Mouse (Mus musculus): ENCODE measurements around the gene Stat1. TPM values are rescaled to one million over a fixed set of nuclear protein-coding genes. Genes with fewer than 3 reads are reported as not detected.

Gene Stat1
- polyA plus RNA-seq, 1 experiment, result 40.8 TPM

DNA sequence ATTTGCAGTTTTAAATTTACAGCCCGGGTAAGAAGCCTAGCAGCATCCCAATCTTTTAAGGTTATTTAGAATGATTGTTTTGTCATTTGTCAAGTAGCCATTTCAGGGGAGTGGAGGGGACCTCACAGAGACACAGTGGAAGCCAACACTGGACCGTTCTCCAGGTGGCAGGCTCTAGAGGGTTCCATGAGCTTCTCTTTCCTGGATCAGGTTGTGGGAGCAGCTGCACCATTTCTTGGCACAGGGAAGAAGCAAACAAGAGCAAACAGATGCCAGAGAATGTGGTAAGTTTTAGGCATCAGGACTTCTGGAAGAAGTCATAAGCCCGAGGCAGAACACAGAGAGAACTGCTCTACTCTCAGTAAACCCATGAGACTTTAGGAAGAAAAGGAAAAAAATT lies 2.8 kb upstream of the Stat1 start:
- Histone ChIP-seq H3K36me3 (ENCODE audit: control insufficient read depth, insufficient read depth, low read length) (no peaks in the 10 kb centered on the region), H3K4me1 (ENCODE audit: control insufficient read depth, insufficient read depth, low read length) (peaks cover 4% of the 10 kb centered on the region; the same call in 1 of the 2 replicates), H3K4me3 (ENCODE audit: insufficient read depth, low read depth, low read length) (no peak overlapping the region), H3K27me3 (replicated peaks; ENCODE audit: control insufficient read depth, insufficient read depth, low read length) (no peaks in the 10 kb centered on the region), H3K27ac (ENCODE audit: insufficient read depth, low read depth, low read length) (no peak overlapping the region)
- 87% methylated on average over 3 of the region's 3 CpGs for WGBS
- DNase-seq, result no peak
- no peak for TF ChIP-seq CTCF (conservative IDR thresholded peaks at IDR 0.05; ENCODE audit: insufficient read depth, insufficient read length, low read depth, low read length)
- TF ChIP-seq POLR2A (IDR thresholded peaks at IDR 0.05; ENCODE audit: low read depth, low read length), result no peak

- DNase-seq, result no peak
- no peak for TF ChIP-seq POLR2A (IDR thresholded peaks at IDR 0.05; ENCODE audit: low read depth, low read length)
- TF ChIP-seq CTCF (conservative IDR thresholded peaks at IDR 0.05; ENCODE audit: insufficient read depth, insufficient read length, low read depth, low read length), result no peak
- WGBS, result 98% methylated on average over 1 of the region's 1 CpGs
These were observed 1.5 kb upstream of the Stat1 start for GRCm38 (mm10) chr1:52117777-52118176.

DNA sequence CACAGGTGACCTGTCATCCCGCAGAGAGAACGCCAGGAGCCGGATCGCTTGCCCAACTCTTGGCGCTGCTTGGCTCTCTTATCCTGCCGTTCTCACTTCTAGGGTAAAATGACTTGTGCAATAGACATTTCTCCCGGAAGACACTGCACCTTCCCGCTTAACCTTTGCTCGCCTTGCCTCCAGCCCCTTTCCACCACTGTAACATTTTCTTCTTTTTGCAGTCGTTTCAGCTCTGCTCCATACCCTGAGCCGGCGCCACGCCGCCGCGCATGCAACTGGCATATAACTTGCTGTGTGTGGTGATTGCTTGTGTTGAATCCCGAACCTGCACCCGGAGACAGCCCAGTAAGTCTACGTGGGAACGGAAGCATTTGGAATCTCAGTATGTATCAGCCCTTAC lies 451 bp downstream of the Stat1 start:
- H3K36me3 ChIP-seq (ENCODE audit: control insufficient read depth, insufficient read depth, low read length), result no peaks in the 10 kb centered on the region; the same call in 1 of the 2 replicates
- under 1% methylated on average over 20 of the region's 20 CpGs for WGBS
- peak overlapping the region; percentile 58 for H3K27ac ChIP-seq (ENCODE audit: insufficient read depth, low read depth, low read length)
- TF ChIP-seq CTCF (conservative IDR thresholded peaks at IDR 0.05; ENCODE audit: insufficient read depth, insufficient read length, low read depth, low read length) (no peak), POLR2A (IDR thresholded peaks at IDR 0.05; ENCODE audit: low read depth, low read length) (no peak)
- H3K4me1 ChIP-seq (ENCODE audit: control insufficient read depth, insufficient read depth, low read length), result no peaks in the 10 kb centered on the region; the same call in 1 of the 2 replicates
- peak overlapping the region; percentile 85 for H3K4me3 ChIP-seq (ENCODE audit: insufficient read depth, low read depth, low read length)
- no peak for DNase-seq
- H3K27me3 ChIP-seq (replicated peaks; ENCODE audit: control insufficient read depth, insufficient read depth, low read length), result no peaks in the 10 kb centered on the region

More at GRCm38 (mm10) chr1:52117777-52118176, 1.5 kb upstream of the Stat1 start:
- Histone ChIP-seq H3K4me3 (ENCODE audit: insufficient read depth, low read depth, low read length) (no peak overlapping the region), H3K27ac (ENCODE audit: insufficient read depth, low read depth, low read length) (no peak overlapping the region), H3K4me1 (ENCODE audit: control insufficient read depth, insufficient read depth, low read length) (peaks cover 4% of the 10 kb centered on the region; the same call in 1 of the 2 replicates), H3K36me3 (ENCODE audit: control insufficient read depth, insufficient read depth, low read length) (no peaks in the 10 kb centered on the region), H3K27me3 (replicated peaks; ENCODE audit: control insufficient read depth, insufficient read depth, low read length) (no peaks in the 10 kb centered on the region)

GRCm38 (mm10) chr1:52120191-52120590 lies 951 bp downstream of the Stat1 start:
- no peak for DNase-seq
- no peaks in the 10 kb centered on the region; the same call in 1 of the 2 replicates for H3K4me1 ChIP-seq (ENCODE audit: control insufficient read depth, insufficient read depth, low read length)
- H3K36me3 ChIP-seq (ENCODE audit: control insufficient read depth, insufficient read depth, low read length), result no peaks in the 10 kb centered on the region; the same call in 1 of the 2 replicates
- peak overlapping the region; percentile 85 for H3K4me3 ChIP-seq (ENCODE audit: insufficient read depth, low read depth, low read length)
- H3K27ac ChIP-seq (ENCODE audit: insufficient read depth, low read depth, low read length), result no peak overlapping the region
- WGBS, result 29% methylated on average over 10 of the region's 10 CpGs
- TF ChIP-seq CTCF (conservative IDR thresholded peaks at IDR 0.05; ENCODE audit: insufficient read depth, insufficient read length, low read depth, low read length) (no peak), POLR2A (IDR thresholded peaks at IDR 0.05; ENCODE audit: low read depth, low read length) (no peak)
- H3K27me3 ChIP-seq (replicated peaks; ENCODE audit: control insufficient read depth, insufficient read depth, low read length), result no peaks in the 10 kb centered on the region

DNA sequence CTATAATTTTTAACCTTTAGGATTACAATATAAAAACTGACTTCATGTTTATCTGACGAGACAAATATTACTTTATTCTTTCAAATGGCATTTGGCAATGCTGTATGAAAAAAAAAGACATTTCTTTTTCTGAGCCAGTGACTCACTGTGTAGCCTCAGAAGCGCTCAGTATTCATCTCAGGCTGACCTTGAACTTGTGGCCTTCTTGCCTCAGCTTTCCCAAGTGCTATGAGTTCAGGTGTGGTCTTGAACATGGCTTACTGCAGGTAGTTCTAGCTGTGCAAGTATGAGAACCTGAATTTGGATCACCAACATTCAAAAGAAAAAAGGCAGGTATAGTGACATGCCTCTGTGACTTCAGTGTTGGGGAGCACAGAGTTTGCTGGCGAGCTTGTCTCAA lies 1.8 kb downstream of the Stat1 start:
- no peak for DNase-seq
- Histone ChIP-seq H3K27ac (ENCODE audit: insufficient read depth, low read depth, low read length) (no peak overlapping the region), H3K4me3 (ENCODE audit: insufficient read depth, low read depth, low read length) (no peak overlapping the region), H3K27me3 (replicated peaks; ENCODE audit: control insufficient read depth, insufficient read depth, low read length) (no peaks in the 10 kb centered on the region), H3K4me1 (ENCODE audit: control insufficient read depth, insufficient read depth, low read length) (no peaks in the 10 kb centered on the region; the same call in 1 of the 2 replicates), H3K36me3 (ENCODE audit: control insufficient read depth, insufficient read depth, low read length) (no peaks in the 10 kb centered on the region; the same call in 1 of the 2 replicates)
- TF ChIP-seq CTCF (conservative IDR thresholded peaks at IDR 0.05; ENCODE audit: insufficient read depth, insufficient read length, low read depth, low read length) (no peak), POLR2A (IDR thresholded peaks at IDR 0.05; ENCODE audit: low read depth, low read length) (no peak)
- 89% methylated on average over 3 of the region's 3 CpGs for WGBS

DNA sequence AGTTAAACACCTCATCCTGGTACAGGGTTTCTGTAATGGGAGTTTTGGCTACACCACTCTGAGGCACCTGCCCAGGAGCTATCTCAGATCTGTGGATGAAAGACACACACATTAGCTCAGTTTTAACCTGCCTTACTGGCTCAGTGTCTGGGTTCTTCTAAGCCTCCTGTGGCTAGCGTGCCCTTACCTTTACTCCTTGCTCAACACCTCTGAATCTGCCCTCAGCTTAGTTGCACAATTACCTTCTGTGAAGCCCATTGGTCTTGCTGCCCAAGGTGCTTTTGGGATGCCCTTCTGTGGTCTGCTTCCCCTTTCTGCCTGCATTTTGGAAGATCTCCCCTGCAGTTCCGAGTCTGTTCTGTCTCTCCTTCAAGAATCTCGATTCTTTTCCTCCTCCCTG lies 5.6 kb downstream of the Stat1 start:
- Histone ChIP-seq H3K4me3 (ENCODE audit: insufficient read depth, low read depth, low read length) (no peak overlapping the region), H3K36me3 (ENCODE audit: control insufficient read depth, insufficient read depth, low read length) (no peaks in the 10 kb centered on the region; the same call in 1 of the 2 replicates), H3K4me1 (ENCODE audit: control insufficient read depth, insufficient read depth, low read length) (no peaks in the 10 kb centered on the region; the same call in 1 of the 2 replicates), H3K27ac (ENCODE audit: insufficient read depth, low read depth, low read length) (no peak overlapping the region), H3K27me3 (replicated peaks; ENCODE audit: control insufficient read depth, insufficient read depth, low read length) (no peaks in the 10 kb centered on the region)
- 78% methylated on average over 3 of the region's 3 CpGs for WGBS
- no peak for DNase-seq
- TF ChIP-seq CTCF (conservative IDR thresholded peaks at IDR 0.05; ENCODE audit: insufficient read depth, insufficient read length, low read depth, low read length) (no peak), POLR2A (IDR thresholded peaks at IDR 0.05; ENCODE audit: low read depth, low read length) (no peak)

- WGBS, result 95% methylated on average over 6 of the region's 6 CpGs
- Histone ChIP-seq H3K27ac (ENCODE audit: insufficient read depth, low read depth, low read length) (no peak overlapping the region), H3K27me3 (replicated peaks; ENCODE audit: control insufficient read depth, insufficient read depth, low read length) (no peaks in the 10 kb centered on the region), H3K4me3 (ENCODE audit: insufficient read depth, low read depth, low read length) (no peak overlapping the region), H3K4me1 (ENCODE audit: control insufficient read depth, insufficient read depth, low read length) (no peaks in the 10 kb centered on the region), H3K36me3 (ENCODE audit: control insufficient read depth, insufficient read depth, low read length) (no peaks in the 10 kb centered on the region; the same call in 1 of the 2 replicates)
- DNase-seq, result no peak
- TF ChIP-seq CTCF (conservative IDR thresholded peaks at IDR 0.05; ENCODE audit: insufficient read depth, insufficient read length, low read depth, low read length) (no peak), POLR2A (IDR thresholded peaks at IDR 0.05; ENCODE audit: low read depth, low read length) (no peak)
These were observed 8.1 kb downstream of the Stat1 start for GRCm38 (mm10) chr1:52127350-52127749.
